Mouse (Mus musculus): ENCODE measurements around the gene Ankrd55. TPM values are rescaled to one million over a fixed set of nuclear protein-coding genes. Genes with fewer than 3 reads are reported as not detected.
"Not testable (repeated sequence)": the region's sequence is repeated elsewhere in the genome, so short reads cannot be mapped to it uniquely, and the experiment has no call there.

Ankrd55 gene
- polyA plus RNA-seq, 1 experiment from 2014 or later: 0.11 TPM

DNA sequence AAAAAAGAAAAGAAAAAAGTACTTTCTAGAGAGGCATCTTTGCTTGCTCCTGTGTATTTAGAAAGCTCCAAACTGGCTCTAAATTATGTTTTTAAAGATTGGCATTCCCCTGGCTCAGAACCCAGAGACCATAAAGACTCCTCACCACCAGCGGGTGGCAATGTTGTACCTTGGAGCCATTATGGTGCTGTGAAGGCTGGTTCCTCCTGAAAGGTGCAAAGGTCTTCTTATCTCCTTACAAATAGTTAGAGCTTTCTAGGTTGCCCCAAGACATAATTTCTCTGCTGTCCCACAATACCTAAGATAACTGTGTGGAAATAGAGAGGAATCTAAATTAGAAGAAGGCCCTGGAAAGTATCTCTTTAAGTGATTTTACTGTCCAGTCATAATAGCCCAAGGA, 20.4 kb downstream of the Ankrd55 start:
- 13% methylated on average over 1 of the region's 1 CpGs for WGBS
- no peak for DNase-seq (ENCODE audit: low spot score)

DNA sequence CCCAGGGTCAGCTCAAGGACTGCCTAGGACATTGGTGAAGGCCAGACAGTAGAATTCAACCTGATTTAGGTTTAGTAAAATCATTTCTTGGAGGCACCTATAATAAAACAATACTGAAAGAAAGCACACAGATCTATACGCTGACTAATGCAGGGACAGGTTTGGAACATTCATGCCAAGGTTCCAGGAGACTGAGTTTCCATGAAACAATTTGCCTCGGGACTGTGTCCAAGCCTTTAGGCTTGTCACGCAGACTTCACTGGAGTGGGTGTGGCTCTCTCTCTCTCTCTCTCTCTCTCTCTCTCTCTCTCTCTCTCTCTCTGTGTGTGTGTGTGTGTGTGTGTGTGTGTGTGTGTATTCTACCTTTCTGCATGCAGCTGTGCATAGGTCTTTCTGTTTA, 23.4 kb downstream of the Ankrd55 start:
- WGBS: 68% methylated on average over 3 of the region's 3 CpGs
- H3K27me3 ChIP-seq (replicated peaks; ENCODE audit: control insufficient read depth, insufficient read depth, low read length); H3K27ac ChIP-seq (ENCODE audit: low read depth, low read length); H3K4me1 ChIP-seq (replicated peaks; ENCODE audit: control insufficient read depth, insufficient read depth, low read length); ATAC-seq (replicated peaks; ENCODE audit: low FRiP score); H3K9ac ChIP-seq (ENCODE audit: low read depth, low read length); H3K9me3 ChIP-seq (ENCODE audit: control insufficient read depth, low read length); H3K36me3 ChIP-seq (ENCODE audit: control insufficient read depth, insufficient read depth, low read length); H3K4me3 ChIP-seq (ENCODE audit: low read depth, low read length); DNase-seq (ENCODE audit: low spot score); H3K4me2 ChIP-seq: not testable (repeated sequence)

More for the DNA sequence above, 20.4 kb downstream of the Ankrd55 start:
- H3K4me1 ChIP-seq (replicated peaks; ENCODE audit: control insufficient read depth, insufficient read depth, low read length): no peaks in the 10 kb centered on the region
- H3K4me2 ChIP-seq: no peak overlapping the region
- H3K9ac ChIP-seq (ENCODE audit: low read depth, low read length): no peak overlapping the region
- H3K27me3 ChIP-seq (replicated peaks; ENCODE audit: control insufficient read depth, insufficient read depth, low read length): no peaks in the 10 kb centered on the region
- H3K27ac ChIP-seq (ENCODE audit: low read depth, low read length): no peak overlapping the region
- H3K4me3 ChIP-seq (ENCODE audit: low read depth, low read length): no peak overlapping the region
- no peak for ATAC-seq (replicated peaks; ENCODE audit: low FRiP score)
- no peaks in the 10 kb centered on the region for H3K36me3 ChIP-seq (ENCODE audit: control insufficient read depth, insufficient read depth, low read length)
- H3K9me3 ChIP-seq (ENCODE audit: control insufficient read depth, low read length): no peaks in the 10 kb centered on the region

DNA sequence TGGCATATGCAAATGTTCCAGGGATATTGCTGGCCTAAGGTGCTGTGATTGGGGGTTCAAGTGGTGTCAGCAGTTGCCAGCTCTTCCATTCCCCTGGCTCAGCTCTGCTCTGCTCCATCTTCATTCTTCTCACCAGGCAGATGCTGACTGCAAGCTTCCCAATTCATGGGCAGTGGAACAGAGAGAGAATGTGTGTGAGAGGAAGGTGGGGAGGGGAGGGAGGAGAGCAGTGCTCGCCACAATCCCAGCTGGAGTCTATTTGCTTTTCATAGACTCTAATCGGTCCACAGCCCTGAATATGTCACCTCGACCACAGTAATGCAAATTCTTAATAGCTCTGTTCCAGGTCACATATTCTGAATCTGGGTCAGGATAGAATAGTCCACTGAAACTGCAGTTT, 27.2 kb downstream of the Ankrd55 start:
- no peak overlapping the region for H3K9ac ChIP-seq (ENCODE audit: low read depth, low read length)
- no peak for DNase-seq (ENCODE audit: low spot score)
- 67% methylated on average over 3 of the region's 3 CpGs for WGBS
- no peaks in the 10 kb centered on the region for H3K9me3 ChIP-seq (ENCODE audit: control insufficient read depth, low read length)
- H3K27me3 ChIP-seq (replicated peaks; ENCODE audit: control insufficient read depth, insufficient read depth, low read length): no peaks in the 10 kb centered on the region
- H3K4me3 ChIP-seq (ENCODE audit: low read depth, low read length): no peak overlapping the region
- no peak overlapping the region for H3K27ac ChIP-seq (ENCODE audit: low read depth, low read length)
- no peak for ATAC-seq (replicated peaks; ENCODE audit: low FRiP score)
- no peaks in the 10 kb centered on the region for H3K4me1 ChIP-seq (replicated peaks; ENCODE audit: control insufficient read depth, insufficient read depth, low read length)
- no peak overlapping the region for H3K4me2 ChIP-seq
- H3K36me3 ChIP-seq (ENCODE audit: control insufficient read depth, insufficient read depth, low read length): no peaks in the 10 kb centered on the region

DNA sequence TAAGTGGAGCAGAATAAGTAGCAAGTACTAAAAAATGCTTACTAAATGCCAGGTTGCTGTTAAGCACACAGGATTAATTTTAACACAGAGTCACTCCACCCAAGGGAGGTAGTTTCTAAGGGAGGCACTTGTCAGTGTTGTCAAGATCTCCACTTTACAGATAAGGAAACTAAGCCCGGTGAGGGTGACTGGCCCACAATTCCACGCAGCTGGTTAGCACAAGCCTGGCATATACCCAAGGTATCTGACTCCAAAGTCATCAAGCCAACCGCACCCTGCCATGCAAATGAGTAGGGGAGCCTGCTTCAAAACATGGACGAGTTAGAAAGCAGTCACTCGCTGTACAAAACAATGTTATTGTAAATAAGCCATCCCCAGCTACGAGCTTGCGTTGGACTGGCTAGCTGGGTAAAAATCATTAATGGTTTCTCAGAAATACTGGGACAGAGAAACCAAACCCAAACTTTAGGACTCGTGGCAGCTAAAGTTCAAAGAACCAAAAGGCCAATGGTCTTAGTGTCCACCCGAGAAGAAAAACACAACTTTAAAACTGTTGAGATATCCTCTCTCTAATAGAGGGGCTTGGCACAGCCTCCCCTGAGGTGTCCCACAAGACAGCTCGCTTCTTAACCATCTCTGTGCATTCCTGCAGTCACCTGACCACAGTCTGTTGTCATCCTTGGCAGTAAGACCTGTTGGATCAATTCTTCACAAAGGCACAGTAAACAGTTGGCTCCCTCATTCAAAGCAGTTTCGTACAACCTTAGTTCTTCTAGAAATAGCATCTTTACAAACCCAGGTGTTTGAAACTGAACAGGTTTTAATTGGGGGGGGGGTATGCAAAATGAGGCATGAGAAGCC, 28.6 kb downstream of the Ankrd55 start:
- H3K27me3 ChIP-seq (replicated peaks; ENCODE audit: control insufficient read depth, insufficient read depth, low read length): no peaks in the 10 kb centered on the region
- no peak for DNase-seq (ENCODE audit: low spot score)
- no peak overlapping the region for H3K9ac ChIP-seq (ENCODE audit: low read depth, low read length)
- no peak overlapping the region for H3K4me2 ChIP-seq
- H3K4me3 ChIP-seq (ENCODE audit: low read depth, low read length): no peak overlapping the region
- H3K36me3 ChIP-seq (ENCODE audit: control insufficient read depth, insufficient read depth, low read length): no peaks in the 10 kb centered on the region
- 67% methylated on average over 11 of the region's 11 CpGs for WGBS
- H3K27ac ChIP-seq (ENCODE audit: low read depth, low read length): no peak overlapping the region
- H3K9me3 ChIP-seq (ENCODE audit: control insufficient read depth, low read length): no peaks in the 10 kb centered on the region
- no peak for ATAC-seq (replicated peaks; ENCODE audit: low FRiP score)
- H3K4me1 ChIP-seq (replicated peaks; ENCODE audit: control insufficient read depth, insufficient read depth, low read length): no peaks in the 10 kb centered on the region

DNA sequence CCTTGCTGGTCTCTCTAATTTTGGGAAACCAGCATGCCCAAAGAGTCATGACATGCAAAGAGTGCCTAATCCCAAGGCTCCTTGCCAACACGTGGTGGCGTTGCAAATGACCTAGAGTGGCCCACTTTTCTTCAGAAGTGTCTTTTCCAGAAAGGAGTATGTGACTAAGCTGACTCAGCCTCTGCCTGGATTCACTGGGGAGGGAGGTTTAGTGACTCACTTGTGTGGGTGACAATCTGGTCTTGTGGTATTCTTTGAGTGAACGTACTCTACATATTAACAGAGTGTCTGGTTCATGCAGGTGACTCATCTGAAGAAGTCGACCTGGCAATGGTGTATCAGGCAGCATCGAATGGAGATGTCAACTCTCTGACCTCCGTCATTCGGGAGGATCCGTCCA, 29.9 kb downstream of the Ankrd55 start:
- WGBS: 78% methylated on average over 8 of the region's 8 CpGs
- H3K4me2 ChIP-seq: no peak overlapping the region
- no peaks in the 10 kb centered on the region for H3K36me3 ChIP-seq (ENCODE audit: control insufficient read depth, insufficient read depth, low read length)
- no peaks in the 10 kb centered on the region for H3K27me3 ChIP-seq (replicated peaks; ENCODE audit: control insufficient read depth, insufficient read depth, low read length)
- no peak overlapping the region for H3K27ac ChIP-seq (ENCODE audit: low read depth, low read length)
- ATAC-seq (replicated peaks; ENCODE audit: low FRiP score) (no peak), DNase-seq (ENCODE audit: low spot score) (no peak)
- H3K9me3 ChIP-seq (ENCODE audit: control insufficient read depth, low read length): no peaks in the 10 kb centered on the region
- no peak overlapping the region for H3K4me3 ChIP-seq (ENCODE audit: low read depth, low read length)
- H3K9ac ChIP-seq (ENCODE audit: low read depth, low read length): no peak overlapping the region
- no peaks in the 10 kb centered on the region for H3K4me1 ChIP-seq (replicated peaks; ENCODE audit: control insufficient read depth, insufficient read depth, low read length)

DNA sequence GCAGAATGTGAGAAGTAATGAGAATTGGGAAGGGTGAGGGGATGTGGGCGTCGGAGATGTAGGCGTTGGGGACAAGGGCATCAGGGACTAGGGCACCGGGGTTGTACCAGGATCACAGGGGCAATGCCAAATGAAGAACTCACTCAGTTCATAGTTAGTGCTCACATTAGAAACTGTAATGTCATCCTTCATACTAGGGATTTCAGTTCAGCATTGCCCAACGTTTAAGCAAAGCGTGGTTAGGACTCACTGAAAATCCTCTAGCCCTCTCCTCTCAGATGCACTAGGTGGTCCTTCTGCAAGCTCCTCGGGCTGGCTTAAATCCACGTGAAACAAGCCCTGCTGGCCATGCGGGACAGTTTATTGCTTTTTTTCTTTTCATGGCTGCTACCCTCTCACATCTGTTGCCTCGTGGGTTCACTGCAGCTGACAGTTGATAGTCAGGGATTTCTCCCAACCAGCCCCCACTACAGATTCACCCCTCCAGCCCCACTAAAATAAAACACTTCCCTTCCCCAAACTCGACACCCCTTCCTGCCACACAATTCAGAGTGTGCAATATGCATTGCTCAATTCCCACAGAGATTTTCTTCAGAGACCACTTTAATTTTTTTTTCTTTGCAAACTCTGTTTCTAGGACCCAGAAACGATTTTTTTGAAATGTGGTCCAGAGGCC, 35.5 kb downstream of the Ankrd55 start:
- Histone ChIP-seq H3K4me2 (no peak overlapping the region), H3K9ac (ENCODE audit: low read depth, low read length) (no peak overlapping the region), H3K4me3 (ENCODE audit: low read depth, low read length) (no peak overlapping the region), H3K9me3 (ENCODE audit: control insufficient read depth, low read length) (no peaks in the 10 kb centered on the region), H3K36me3 (ENCODE audit: control insufficient read depth, insufficient read depth, low read length) (no peaks in the 10 kb centered on the region), H3K4me1 (replicated peaks; ENCODE audit: control insufficient read depth, insufficient read depth, low read length) (no peaks in the 10 kb centered on the region), H3K27me3 (replicated peaks; ENCODE audit: control insufficient read depth, insufficient read depth, low read length) (no peaks in the 10 kb centered on the region), H3K27ac (ENCODE audit: low read depth, low read length) (no peak overlapping the region)
- DNase-seq (ENCODE audit: low spot score): no peak
- 68% methylated on average over 12 of the region's 12 CpGs for WGBS
- no peak for ATAC-seq (replicated peaks; ENCODE audit: low FRiP score)

DNA sequence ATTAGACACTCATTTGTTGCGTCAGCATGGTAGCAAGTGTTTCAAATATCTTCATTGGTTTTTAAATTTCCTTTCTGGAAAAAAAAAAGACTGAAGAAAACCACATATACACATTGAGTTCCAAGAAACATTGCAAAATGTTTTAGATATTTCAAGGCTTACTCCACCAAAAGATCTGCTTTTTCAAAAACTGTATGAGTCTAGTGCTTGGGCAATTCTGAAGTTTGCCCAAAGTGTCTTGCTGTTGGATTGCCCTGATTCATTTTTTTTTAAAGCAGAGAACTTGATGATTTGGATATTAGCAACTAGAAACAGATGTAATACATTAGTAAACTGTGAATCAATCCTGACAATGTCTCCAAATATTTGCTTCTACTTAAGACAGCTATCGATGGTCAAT, 36.9 kb downstream of the Ankrd55 start:
- H3K27ac ChIP-seq (ENCODE audit: low read depth, low read length): no peak overlapping the region
- no peak overlapping the region for H3K4me3 ChIP-seq (ENCODE audit: low read depth, low read length)
- H3K36me3 ChIP-seq (ENCODE audit: control insufficient read depth, insufficient read depth, low read length): no peaks in the 10 kb centered on the region
- H3K27me3 ChIP-seq (replicated peaks; ENCODE audit: control insufficient read depth, insufficient read depth, low read length): no peaks in the 10 kb centered on the region
- WGBS: 83% methylated on average over 2 of the region's 2 CpGs
- H3K4me2 ChIP-seq: no peak overlapping the region
- DNase-seq (ENCODE audit: low spot score) (no peak), ATAC-seq (replicated peaks; ENCODE audit: low FRiP score) (no peak)
- no peak overlapping the region for H3K9ac ChIP-seq (ENCODE audit: low read depth, low read length)
- no peaks in the 10 kb centered on the region for H3K4me1 ChIP-seq (replicated peaks; ENCODE audit: control insufficient read depth, insufficient read depth, low read length)
- H3K9me3 ChIP-seq (ENCODE audit: control insufficient read depth, low read length): no peaks in the 10 kb centered on the region

DNA sequence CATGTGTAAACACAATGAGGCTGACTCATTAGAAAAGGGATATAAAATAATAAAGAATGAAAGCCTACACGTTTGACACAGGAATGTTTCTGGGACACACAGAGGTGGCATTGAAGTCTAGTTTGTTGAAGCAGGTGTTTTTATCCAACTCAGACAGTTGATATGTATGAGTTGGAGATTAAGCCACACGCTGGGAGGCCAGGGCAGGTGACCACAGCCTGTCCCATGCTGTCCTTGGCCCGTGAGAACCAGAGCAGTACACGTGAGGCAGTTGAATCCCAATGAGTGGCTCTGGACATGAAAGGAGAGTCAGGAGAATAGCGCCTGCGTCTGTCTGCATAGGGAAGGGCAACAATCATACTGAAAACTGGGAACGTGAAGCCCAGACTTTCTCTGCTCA, 38.2 kb downstream of the Ankrd55 start:
- H3K4me1 ChIP-seq (replicated peaks; ENCODE audit: control insufficient read depth, insufficient read depth, low read length): no peaks in the 10 kb centered on the region
- DNase-seq (ENCODE audit: low spot score) (no peak), ATAC-seq (replicated peaks; ENCODE audit: low FRiP score) (no peak)
- no peak overlapping the region for H3K4me3 ChIP-seq (ENCODE audit: low read depth, low read length)
- H3K9ac ChIP-seq (ENCODE audit: low read depth, low read length): no peak overlapping the region
- no peak overlapping the region for H3K4me2 ChIP-seq
- no peaks in the 10 kb centered on the region for H3K9me3 ChIP-seq (ENCODE audit: control insufficient read depth, low read length)
- WGBS: 80% methylated on average over 7 of the region's 7 CpGs
- no peaks in the 10 kb centered on the region for H3K27me3 ChIP-seq (replicated peaks; ENCODE audit: control insufficient read depth, insufficient read depth, low read length)
- no peak overlapping the region for H3K27ac ChIP-seq (ENCODE audit: low read depth, low read length)
- no peaks in the 10 kb centered on the region for H3K36me3 ChIP-seq (ENCODE audit: control insufficient read depth, insufficient read depth, low read length)

DNA sequence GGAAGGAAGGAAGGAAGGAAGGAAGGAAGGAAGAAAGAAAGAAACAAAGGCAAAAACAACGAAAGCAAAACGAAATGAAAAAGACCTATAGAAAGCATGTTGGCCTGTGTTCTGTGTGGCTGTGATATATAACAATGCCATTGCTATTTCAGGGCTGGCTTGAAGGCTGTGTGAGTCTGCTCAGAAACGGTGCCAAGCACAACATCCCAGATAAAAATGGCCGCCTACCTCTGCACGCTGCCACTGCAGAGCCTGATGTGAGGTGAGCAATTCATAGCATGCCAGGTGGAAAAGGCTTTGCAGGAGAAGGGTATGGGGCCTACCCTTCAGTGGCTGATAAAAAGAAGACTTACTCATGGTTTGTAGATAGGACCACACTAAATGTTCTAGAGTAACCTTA, 38.7 kb downstream of the Ankrd55 start:
- no peaks in the 10 kb centered on the region for H3K4me1 ChIP-seq (replicated peaks; ENCODE audit: control insufficient read depth, insufficient read depth, low read length)
- no peak overlapping the region for H3K27ac ChIP-seq (ENCODE audit: low read depth, low read length)
- DNase-seq (ENCODE audit: low spot score): no peak
- H3K36me3 ChIP-seq (ENCODE audit: control insufficient read depth, insufficient read depth, low read length): no peaks in the 10 kb centered on the region
- no peak overlapping the region for H3K4me3 ChIP-seq (ENCODE audit: low read depth, low read length)
- no peaks in the 10 kb centered on the region for H3K27me3 ChIP-seq (replicated peaks; ENCODE audit: control insufficient read depth, insufficient read depth, low read length)
- ATAC-seq (replicated peaks; ENCODE audit: low FRiP score): no peak
- no peak overlapping the region for H3K9ac ChIP-seq (ENCODE audit: low read depth, low read length)
- no peak overlapping the region for H3K4me2 ChIP-seq
- 81% methylated on average over 5 of the region's 5 CpGs for WGBS
- no peaks in the 10 kb centered on the region for H3K9me3 ChIP-seq (ENCODE audit: control insufficient read depth, low read length)

Data from liver, embryonic 11.5 days (tissue).